Mouse (Mus musculus) kidney, adult 2 months (tissue): Measurements from ENCODE around the gene Ralgapa2. TPM values are rescaled to one million over a fixed set of nuclear protein-coding genes. Genes with fewer than 3 reads are reported as not detected.
A peak's percentile ranks its signal among the peaks of the same experiment; 100 is the strongest.

Experiments used
- DNase-seq: peaks from one replicate; pipeline ENCODE4 v3.0.0; 2021
- H3K27ac ChIP-seq: fragments of 200-500 bp; 2 replicates; pipeline ENCODE4 v1.5.1; 2012; ENCODE audit warnings: low read depth, low read length, control low read depth, inconsistent platforms; ENCODE audit not compliant: insufficient read depth
- H3K27me3 ChIP-seq: fragments of 200-500 bp; replicated peaks from 2 replicates; pipeline ENCODE4 v1.6.1; 2012; ENCODE audit warnings: mild to moderate bottlenecking, moderate library complexity, low read length, inconsistent platforms; ENCODE audit not compliant: control insufficient read depth, insufficient read depth
- H3K36me3 ChIP-seq: fragments of 200-500 bp; 2 replicates; pipeline ENCODE4 v1.6.1; 2012; ENCODE audit warnings: mild to moderate bottlenecking, moderate library complexity, low read length, inconsistent platforms; ENCODE audit not compliant: control insufficient read depth, insufficient read depth
- H3K4me1 ChIP-seq: fragments of 200-500 bp; 2 replicates; pipeline ENCODE4 v1.6.1; 2011; ENCODE audit warnings: low read length; ENCODE audit not compliant: control insufficient read depth, insufficient read depth
- H3K4me3 ChIP-seq: fragments of 200-500 bp; 2 replicates; pipeline ENCODE4 v1.5.1; 2011; ENCODE audit warnings: mild to moderate bottlenecking, low read depth, low read length, control low read depth; ENCODE audit not compliant: insufficient read depth
- CTCF ChIP-seq: fragments of 200-500 bp; conservative IDR thresholded peaks from 2 replicates; pipeline ENCODE4 v1.5.1; 2011; ENCODE audit warnings: low read depth, mild to moderate bottlenecking, control low read depth, low read length, moderate library complexity, mixed read lengths; ENCODE audit not compliant: insufficient read depth, insufficient read length
- POLR2A ChIP-seq: fragments of 200-500 bp; IDR thresholded peaks from one replicate; pipeline ENCODE4 v1.6.1; 2011; ENCODE audit warnings: low read depth, low read length, control low read depth
- WGBS: fragments of 180-500 bp; shearing (Covaris S2); methylation state at CpG from one replicate; pipeline ENCODE4 v1.1.7; 2018; 5-methylcytosine and 5-hydroxymethylcytosine counted together
- polyA plus RNA-seq: library from polyadenylated mRNA; depleted of rRNA; stranded (reverse); fragments of >200 nt; gene quantifications from 2 replicates; pipeline ENCODE4 v1.2.3, GENCODE M21; 2012

The Ralgapa2 gene
- polyA plus RNA-seq, 1 experiment: 15.8 TPM

GRCm38 (mm10) chr2:146218881-146219535 lies 293.1 kb downstream of the Ralgapa2 start:
- WGBS: 5% methylated on average over 19 of the region's 19 CpGs
- no peak for DNase-seq

GRCm38 (mm10) chr2:146218161-146218691 lies 293.9 kb downstream of the Ralgapa2 start:
- 2% methylated on average over 40 of the region's 40 CpGs for WGBS
- no peaks in the 10 kb centered on the region; the same call in 1 of the 2 replicates for H3K4me1 ChIP-seq
- peaks cover 20% of the 10 kb centered on the region for H3K27me3 ChIP-seq
- H3K36me3 ChIP-seq: no peaks in the 10 kb centered on the region
- H3K27ac ChIP-seq: no peak overlapping the region
- H3K4me3 ChIP-seq: no peak overlapping the region
- no peak for TF ChIP-seq POLR2A
- TF ChIP-seq CTCF: no peak
- DNase-seq: no peak

More at GRCm38 (mm10) chr2:146218881-146219535, 293.1 kb downstream of the Ralgapa2 start:
- H3K4me1 ChIP-seq: no peaks in the 10 kb centered on the region; the same call in 1 of the 2 replicates
- H3K27ac ChIP-seq: no peak overlapping the region
- H3K4me3 ChIP-seq: no peak overlapping the region
- no peaks in the 10 kb centered on the region for H3K36me3 ChIP-seq
- no peak for TF ChIP-seq CTCF
- no peak for TF ChIP-seq POLR2A
- H3K27me3 ChIP-seq: peaks cover 23% of the 10 kb centered on the region

- WGBS: 5% methylated on average over 16 of the region's 16 CpGs
These were observed 294.7 kb downstream of the Ralgapa2 start for GRCm38 (mm10) chr2:146217227-146217980.

GRCm38 (mm10) chr2:146216111-146217064 lies 295.8 kb downstream of the Ralgapa2 start:
- H3K4me3 ChIP-seq: no peak overlapping the region
- no peak overlapping the region for H3K27ac ChIP-seq
- DNase-seq: no peak
- no peaks in the 10 kb centered on the region; the same call in 1 of the 2 replicates for H3K4me1 ChIP-seq
- peaks cover 8% of the 10 kb centered on the region for H3K27me3 ChIP-seq
- 23% methylated on average over 14 of the region's 14 CpGs for WGBS
- TF ChIP-seq CTCF: no peak
- no peak for TF ChIP-seq POLR2A
- no peaks in the 10 kb centered on the region for H3K36me3 ChIP-seq

More at GRCm38 (mm10) chr2:146217227-146217980, 294.7 kb downstream of the Ralgapa2 start:
- H3K4me3 ChIP-seq: no peak overlapping the region
- H3K4me1 ChIP-seq: no peaks in the 10 kb centered on the region; the same call in 1 of the 2 replicates
- no peak overlapping the region for H3K27ac ChIP-seq
- TF ChIP-seq CTCF: no peak
- TF ChIP-seq POLR2A: no peak
- no peaks in the 10 kb centered on the region for H3K36me3 ChIP-seq
- peaks cover 16% of the 10 kb centered on the region for H3K27me3 ChIP-seq
- DNase-seq: no peak

GRCm38 (mm10) chr2:146214715-146215114 lies 297.4 kb downstream of the Ralgapa2 start:
- H3K4me1 ChIP-seq: no peaks in the 10 kb centered on the region; the same call in 1 of the 2 replicates
- no peaks in the 10 kb centered on the region for H3K36me3 ChIP-seq
- H3K4me3 ChIP-seq: no peak overlapping the region
- no peak overlapping the region for H3K27ac ChIP-seq
- H3K27me3 ChIP-seq: peaks cover 3% of the 10 kb centered on the region; the same call in 1 of the 2 replicates
- DNase-seq: peak; percentile 39
- WGBS: 4% methylated on average over 9 of the region's 9 CpGs
- TF ChIP-seq POLR2A: no peak
- peak; percentile 79 for TF ChIP-seq CTCF

- no peak for TF ChIP-seq CTCF
- TF ChIP-seq POLR2A: no peak
- H3K4me1 ChIP-seq: no peaks in the 10 kb centered on the region
- no peak overlapping the region for H3K4me3 ChIP-seq
- H3K27me3 ChIP-seq: 0 out of 2 replicates have a peak, but pooled peaks cover 3% of the 10 kb centered on the region
- DNase-seq: no peak
- H3K27ac ChIP-seq: no peak overlapping the region
- no peaks in the 10 kb centered on the region for H3K36me3 ChIP-seq
- 30% methylated on average over 4 of the region's 4 CpGs for WGBS
These were observed 301.2 kb downstream of the Ralgapa2 start for GRCm38 (mm10) chr2:146210968-146211367.
